Mouse (Mus musculus): ENCODE data around the gene Use1. TPM values are rescaled to one million over a fixed set of nuclear protein-coding genes. Genes with fewer than 3 reads are reported as not detected.
"Not testable (repeated sequence)": the region's sequence is repeated elsewhere in the genome, so short reads cannot be mapped to it uniquely, and the experiment has no call there.

The Use1 gene
- 143 and 152 TPM in 2 replicates for polyA plus RNA-seq (2015; fragmentation: Nextera tagmentation; extraction: Ambion mirVana)

GRCm38 (mm10) chr8:71366771-71367528 is at the start of gene Use1:
TSS of gene Use1 (plus strand) at chr8:71366848.
- peak; percentile 93 for DNase-seq (ENCODE audit: low spot score)

GRCm38 (mm10) chr8:71318610-71319009 is 48.0 kb upstream of the Use1 start:
- DNase-seq (ENCODE audit: low spot score): not testable (repeated sequence)

GRCm38 (mm10) chr8:71319760-71320159 is 46.9 kb upstream of the Use1 start:
- not testable (repeated sequence) for DNase-seq (ENCODE audit: low spot score)

GRCm38 (mm10) chr8:71322939-71323338 is 43.7 kb upstream of the Use1 start:
- DNase-seq (ENCODE audit: low spot score): no peak

- peak; percentile 38 for DNase-seq (ENCODE audit: low spot score)
These were observed 41.8 kb upstream of the Use1 start for GRCm38 (mm10) chr8:71324848-71325247.

- DNase-seq (ENCODE audit: low spot score): not testable (repeated sequence)
These were observed 28.8 kb upstream of the Use1 start for GRCm38 (mm10) chr8:71337834-71338233.

GRCm38 (mm10) chr8:71340625-71341024 is 26.0 kb upstream of the Use1 start:
- DNase-seq (ENCODE audit: low spot score): peak; percentile 32

GRCm38 (mm10) chr8:71346581-71346980 is 20.1 kb upstream of the Use1 start:
- no peak for DNase-seq (ENCODE audit: low spot score)

GRCm38 (mm10) chr8:71351117-71351516 is 15.5 kb upstream of the Use1 start:
- DNase-seq (ENCODE audit: low spot score): no peak

- DNase-seq (ENCODE audit: low spot score): no peak
These were observed 15.1 kb upstream of the Use1 start for GRCm38 (mm10) chr8:71351520-71351919.

- no peak for DNase-seq (ENCODE audit: low spot score)
These were observed 8.6 kb upstream of the Use1 start for GRCm38 (mm10) chr8:71358026-71358425.

- DNase-seq (ENCODE audit: low spot score): no peak
These were observed 1.0 kb downstream of the Use1 start for GRCm38 (mm10) chr8:71367529-71368176.

GRCm38 (mm10) chr8:71368366-71368765 is 1.7 kb downstream of the Use1 start:
- DNase-seq (ENCODE audit: low spot score): no peak

GRCm38 (mm10) chr8:71369040-71369718 is 2.5 kb downstream of the Use1 start:
- DNase-seq (ENCODE audit: low spot score): no peak

- DNase-seq (ENCODE audit: low spot score): peak; percentile 21
These were observed 4.1 kb downstream of the Use1 start for GRCm38 (mm10) chr8:71370711-71371235.

GRCm38 (mm10) chr8:71371236-71371848 is 4.7 kb downstream of the Use1 start, which contains the start of gene Ocel1:
TSS of gene Ocel1 (plus strand) at chr8:71371298.
- peak; percentile 99 for DNase-seq (ENCODE audit: low spot score)

GRCm38 (mm10) chr8:71372427-71372826 is 5.8 kb downstream of the Use1 start:
- no peak for DNase-seq (ENCODE audit: low spot score)

- no peak for DNase-seq (ENCODE audit: low spot score)
These were observed 6.4 kb downstream of the Use1 start for GRCm38 (mm10) chr8:71373000-71373399.

GRCm38 (mm10) chr8:71374616-71375206 is 8.1 kb downstream of the Use1 start:
- DNase-seq (ENCODE audit: low spot score): no peak

GRCm38 (mm10) chr8:71375581-71376422 is 9.2 kb downstream of the Use1 start:
- DNase-seq (ENCODE audit: low spot score): peak; percentile 63

Measured in thymus, postnatal 0 days (tissue).